Mouse (Mus musculus) retina, postnatal 1 day (tissue): ENCODE measurements around the gene Gm33815.
"Not testable (repeated sequence)": the region's sequence is repeated elsewhere in the genome, so short reads cannot be mapped to it uniquely, and the experiment has no call there.

Experiments
- DNase-seq: peaks from one replicate; pipeline ENCODE4 v3.0.0-alpha.2; 2012

Gm33815 gene

GRCm38 (mm10) chrY:69320832-69321231 lies at the start of gene Gm33815:
TSS of gene Gm33815 (plus strand) at chrY:69321132.
- DNase-seq = not testable (repeated sequence)
